Mouse (Mus musculus): ENCODE data around the gene Olfr847. TPM values are rescaled to one million over a fixed set of nuclear protein-coding genes. Genes with fewer than 3 reads are reported as not detected.

Gene Olfr847
- not detected in 2 replicates for polyA plus RNA-seq (2015; fragmentation: Nextera tagmentation; extraction: Ambion mirVana)

- Histone ChIP-seq H3K36me3 (ENCODE audit: control insufficient read depth, insufficient read depth) (no peaks in the 10 kb centered on the region), H3K9ac (ENCODE audit: low read depth, low read length) (no peak within 1 kb of the TSS), H3K4me1 (replicated peaks; ENCODE audit: control insufficient read depth, insufficient read depth, low read length) (no peaks in the 10 kb centered on the region), H3K27ac (ENCODE audit: low read depth, low read length) (no peak within 1 kb of the TSS), H3K27me3 (replicated peaks; ENCODE audit: control insufficient read depth, insufficient read depth, low read length) (no peaks in the 10 kb centered on the region), H3K4me2 (replicated peaks; ENCODE audit: low read depth) (no peak within 1 kb of the TSS), H3K4me3 (ENCODE audit: low read depth, low read length) (no peak within 1 kb of the TSS), H3K9me3 (ENCODE audit: control insufficient read depth) (no peaks in the 10 kb centered on the region)
- WGBS, result 49% methylated on average over 1 of the region's 1 CpGs
- TF ChIP-seq CTCF (IDR thresholded peaks at IDR 0.05; ENCODE audit: low read depth), result no peak
- ATAC-seq, result no peak
Observed at GRCm38 (mm10) chr9:19378569-19378968, at the start of gene Olfr847. TSS of gene Olfr847 (minus strand) at chr9:19378669.

GRCm38 (mm10) chr9:19363905-19364304 is 14.6 kb downstream of the Olfr847 start, which contains the start of gene Olfr846:
TSS of gene Olfr846 (minus strand) at chr9:19364005.
- Histone ChIP-seq H3K36me3 (ENCODE audit: control insufficient read depth, insufficient read depth) (no peaks in the 10 kb centered on the region), H3K4me2 (replicated peaks; ENCODE audit: low read depth) (no peak within 1 kb of the TSS), H3K27me3 (replicated peaks; ENCODE audit: control insufficient read depth, insufficient read depth, low read length) (no peaks in the 10 kb centered on the region), H3K9me3 (ENCODE audit: control insufficient read depth) (no peaks in the 10 kb centered on the region), H3K4me1 (replicated peaks; ENCODE audit: control insufficient read depth, insufficient read depth, low read length) (no peaks in the 10 kb centered on the region), H3K9ac (ENCODE audit: low read depth, low read length) (no peak within 1 kb of the TSS), H3K4me3 (ENCODE audit: low read depth, low read length) (no peak within 1 kb of the TSS), H3K27ac (ENCODE audit: low read depth, low read length) (no peak within 1 kb of the TSS)
- no peak for TF ChIP-seq CTCF (IDR thresholded peaks at IDR 0.05; ENCODE audit: low read depth)
- WGBS, result 37% methylated on average over 1 of the region's 1 CpGs
- no peak for ATAC-seq

GRCm38 (mm10) chr9:19336157-19336556 is 42.3 kb downstream of the Olfr847 start, which contains the start of gene Olfr845:
TSS of gene Olfr845 (plus strand) at chr9:19336457.
- Histone ChIP-seq H3K27ac (ENCODE audit: low read depth, low read length) (no peak within 1 kb of the TSS), H3K4me2 (replicated peaks; ENCODE audit: low read depth) (no peak within 1 kb of the TSS), H3K4me1 (replicated peaks; ENCODE audit: control insufficient read depth, insufficient read depth, low read length) (no peaks in the 10 kb centered on the region), H3K36me3 (ENCODE audit: control insufficient read depth, insufficient read depth) (no peaks in the 10 kb centered on the region), H3K9me3 (ENCODE audit: control insufficient read depth) (no peaks in the 10 kb centered on the region), H3K27me3 (replicated peaks; ENCODE audit: control insufficient read depth, insufficient read depth, low read length) (no peaks in the 10 kb centered on the region), H3K9ac (ENCODE audit: low read depth, low read length) (no peak within 1 kb of the TSS), H3K4me3 (ENCODE audit: low read depth, low read length) (no peak within 1 kb of the TSS)
- 60% methylated on average over 1 of the region's 1 CpGs for WGBS
- no peak for ATAC-seq
- no peak for TF ChIP-seq CTCF (IDR thresholded peaks at IDR 0.05; ENCODE audit: low read depth)

Other genes starting within 250 kb of the Olfr847 start
- not detected in 2 replicates for gene Olfr837, start 242.4 kb downstream of the Olfr847 start, polyA plus RNA-seq (2015; fragmentation: Nextera tagmentation; extraction: Ambion mirVana)
- gene Olfr839-ps1, start 201.4 kb downstream of the Olfr847 start, polyA plus RNA-seq (2015; fragmentation: Nextera tagmentation; extraction: Ambion mirVana), result not detected in 2 replicates
- gene Olfr843, start 126.7 kb downstream of the Olfr847 start, polyA plus RNA-seq (2015; fragmentation: Nextera tagmentation; extraction: Ambion mirVana), result not detected in 2 replicates
- gene Olfr844, start 62.3 kb downstream of the Olfr847 start, polyA plus RNA-seq (2015; fragmentation: Nextera tagmentation; extraction: Ambion mirVana), result not detected in 2 replicates
- gene Olfr845, start 42.2 kb downstream of the Olfr847 start, polyA plus RNA-seq (2015; fragmentation: Nextera tagmentation; extraction: Ambion mirVana), result not detected in 2 replicates
- gene Olfr846, start 14.7 kb downstream of the Olfr847 start, polyA plus RNA-seq (2015; fragmentation: Nextera tagmentation; extraction: Ambion mirVana), result not detected in 2 replicates
- not detected in 2 replicates for gene Olfr849, start 61.6 kb upstream of the Olfr847 start, polyA plus RNA-seq (2015; fragmentation: Nextera tagmentation; extraction: Ambion mirVana)
- gene Olfr850, start 99.6 kb upstream of the Olfr847 start, polyA plus RNA-seq (2015; fragmentation: Nextera tagmentation; extraction: Ambion mirVana), result not detected in 2 replicates
- gene Olfr851, start 114.6 kb upstream of the Olfr847 start, polyA plus RNA-seq (2015; fragmentation: Nextera tagmentation; extraction: Ambion mirVana), result not detected in 2 replicates
- not detected in 2 replicates for gene Olfr853, start 162.4 kb upstream of the Olfr847 start, polyA plus RNA-seq (2015; fragmentation: Nextera tagmentation; extraction: Ambion mirVana)
- not detected in 2 replicates for gene Olfr854, start 188.7 kb upstream of the Olfr847 start, polyA plus RNA-seq (2015; fragmentation: Nextera tagmentation; extraction: Ambion mirVana)
- not detected in 2 replicates for gene Olfr855, start 203.9 kb upstream of the Olfr847 start, polyA plus RNA-seq (2015; fragmentation: Nextera tagmentation; extraction: Ambion mirVana)
- gene Zfp317, start 243.4 kb upstream of the Olfr847 start, polyA plus RNA-seq (2015; fragmentation: Nextera tagmentation; extraction: Ambion mirVana), result 8.2 and 9.1 TPM in 2 replicates